Mouse (Mus musculus) ovary, postnatal 10 days (tissue): Measurements from ENCODE around the gene Cyp2j6.
"Not testable (repeated sequence)": the region's sequence is repeated elsewhere in the genome, so short reads cannot be mapped to it uniquely, and the experiment has no call there.

Source experiments
- DNase-seq: peaks from one replicate; pipeline ENCODE4 v3.0.0; 2022; ENCODE audit warnings: low spot score

Cyp2j6 gene

DNA sequence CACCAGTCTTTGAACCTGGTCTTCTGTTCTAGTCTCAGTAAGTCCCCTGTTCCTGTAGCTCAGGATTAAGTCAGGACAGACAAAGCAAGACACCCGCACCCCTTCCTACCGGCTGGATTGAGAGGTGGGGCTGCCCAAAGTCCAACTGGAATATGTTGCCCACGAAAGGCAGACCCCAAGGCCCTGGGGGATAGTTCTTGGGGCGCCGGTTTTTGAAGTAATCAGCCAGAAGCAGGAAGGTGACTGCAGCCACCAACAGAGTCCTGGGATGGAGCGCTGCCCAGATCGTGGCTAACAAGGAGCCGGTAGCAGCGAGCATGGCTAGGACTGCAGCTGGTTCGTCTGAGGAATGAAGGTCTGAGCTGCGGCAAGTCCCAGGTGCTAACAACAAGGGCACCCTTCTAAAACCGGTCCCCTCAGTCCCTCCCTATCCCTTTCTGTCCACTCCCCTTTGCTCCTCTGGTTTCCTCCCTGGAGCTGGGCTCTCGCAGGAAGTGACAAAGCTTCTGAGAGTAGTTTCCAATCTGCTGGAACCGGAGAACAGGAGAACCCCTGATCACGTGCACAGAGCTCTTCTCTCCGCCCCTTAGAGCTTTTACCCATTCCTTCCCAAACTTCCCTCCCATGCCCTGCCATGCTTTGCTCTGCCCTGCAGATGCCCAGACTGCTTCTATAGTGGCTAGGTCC is at the start of gene Cyp2j6:
Cyp2j6 (minus strand) TSS at position 529 of the 687 bp plus-strand sequence.
- peak; percentile 7 for DNase-seq

DNA sequence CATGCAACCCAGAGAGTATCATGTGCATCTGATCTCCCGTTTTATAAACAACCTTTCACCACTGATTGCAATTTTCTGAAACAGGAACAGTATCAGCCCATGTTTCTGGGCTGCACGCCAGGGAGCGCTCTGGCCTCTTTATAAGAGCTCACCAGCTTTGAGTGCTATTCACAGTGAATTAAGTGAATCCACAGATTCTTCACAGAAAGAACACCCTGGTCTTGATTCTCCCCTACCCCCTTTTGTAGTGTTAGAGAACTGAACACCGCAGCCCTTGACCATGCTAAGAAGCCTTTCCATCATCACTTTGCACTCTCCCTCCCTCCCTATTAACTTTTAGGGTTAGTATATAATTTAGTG is 38.3 kb upstream of the Cyp2j6 start:
- DNase-seq, result no peak

DNA sequence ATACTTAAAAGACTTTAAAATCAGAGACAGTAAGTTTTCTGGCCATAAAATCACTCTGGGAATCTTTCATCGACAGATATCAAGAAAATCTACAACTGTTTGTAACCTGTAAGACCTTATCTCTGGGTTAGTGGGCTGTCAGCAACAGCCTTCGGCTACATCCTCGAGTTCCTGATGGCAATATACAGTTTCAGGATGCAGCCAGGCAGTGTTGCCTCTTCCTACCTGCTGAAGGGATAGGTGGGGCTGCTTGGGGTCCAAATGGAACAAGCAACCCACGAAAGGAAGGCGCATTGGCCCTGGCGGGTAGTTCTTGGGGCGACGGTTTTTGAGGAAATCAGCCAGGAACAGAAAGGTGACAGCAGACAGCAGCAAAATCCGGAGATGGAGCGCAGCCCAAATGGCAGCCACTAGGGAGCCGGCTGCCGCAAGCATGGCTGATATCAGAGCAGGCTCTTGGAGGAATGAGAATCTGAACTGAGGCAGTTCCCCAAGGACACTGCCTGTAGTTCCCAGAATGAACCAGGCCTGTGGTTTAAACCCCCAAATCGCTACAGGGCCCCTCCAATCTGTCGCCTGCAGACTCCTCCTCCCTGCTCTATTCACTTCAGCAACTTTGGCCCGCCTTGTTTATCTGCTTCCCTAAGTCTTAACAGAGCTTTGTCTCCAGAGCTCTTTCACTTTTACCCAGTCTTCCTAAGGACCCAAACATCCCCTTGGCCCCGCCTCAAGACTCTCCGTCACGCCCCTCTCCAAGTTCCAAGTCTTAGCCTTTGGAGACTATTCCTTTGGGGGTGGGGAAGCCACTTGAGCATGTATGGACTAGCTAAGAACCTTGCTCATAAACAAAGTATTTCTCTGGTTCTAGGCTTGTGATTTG is 37.7 kb upstream of the Cyp2j6 start, which contains the start of gene Cyp2j9:
Cyp2j9 (minus strand) TSS at position 668 of the 880 bp plus-strand sequence.
- DNase-seq, result peak; percentile 44

DNA sequence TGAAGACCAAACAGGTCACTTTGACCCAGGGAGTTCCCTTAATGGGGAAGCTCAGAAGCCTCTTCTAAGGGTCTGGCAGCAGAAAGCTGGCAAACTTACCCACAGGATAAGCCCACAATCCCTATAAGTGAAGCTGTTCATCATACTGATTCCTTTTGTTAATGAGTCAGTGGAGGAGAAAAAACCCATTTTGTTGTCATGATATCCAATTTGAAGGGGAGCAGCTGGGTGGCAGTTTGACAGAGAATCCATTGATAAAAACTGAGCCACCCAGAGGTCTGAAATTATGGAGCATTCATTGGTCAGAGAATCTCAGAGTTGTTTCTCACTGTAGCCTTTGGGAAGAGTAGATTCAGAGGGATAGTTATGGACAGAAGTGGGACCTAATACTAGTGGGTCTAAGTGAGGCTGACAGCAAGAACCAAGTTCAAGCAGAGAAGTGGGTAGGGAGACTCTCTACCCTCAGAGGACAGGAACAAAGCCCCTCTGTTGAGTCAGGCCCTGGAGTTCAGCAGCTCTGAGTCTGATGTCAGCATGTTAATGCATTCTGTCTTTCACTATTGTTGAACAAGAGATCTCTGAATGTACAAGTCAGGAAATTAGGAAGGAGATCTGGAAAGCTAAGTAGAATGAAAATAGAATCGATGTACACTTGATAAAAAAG is 28.1 kb upstream of the Cyp2j6 start:
- DNase-seq, result no peak

DNA sequence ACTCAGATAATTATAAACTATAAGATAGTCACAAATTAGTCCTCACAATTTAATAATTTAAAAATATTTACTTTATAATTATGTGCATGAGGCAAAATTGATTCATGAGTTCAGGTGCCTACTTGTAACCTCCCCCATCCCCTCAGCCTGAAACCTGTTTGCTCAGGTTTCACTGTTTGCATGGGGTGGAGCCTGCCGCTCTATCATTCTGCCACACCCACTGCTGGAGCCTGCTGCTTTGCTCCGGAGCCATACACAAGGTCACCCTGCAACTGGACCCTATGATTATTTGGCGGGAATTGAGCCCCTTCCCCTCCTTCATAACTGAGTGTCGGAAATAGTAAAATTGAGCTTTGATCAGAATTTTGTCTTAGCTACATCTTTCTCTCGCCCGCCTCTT is 26.9 kb upstream of the Cyp2j6 start:
- DNase-seq, result not testable (repeated sequence)

DNA sequence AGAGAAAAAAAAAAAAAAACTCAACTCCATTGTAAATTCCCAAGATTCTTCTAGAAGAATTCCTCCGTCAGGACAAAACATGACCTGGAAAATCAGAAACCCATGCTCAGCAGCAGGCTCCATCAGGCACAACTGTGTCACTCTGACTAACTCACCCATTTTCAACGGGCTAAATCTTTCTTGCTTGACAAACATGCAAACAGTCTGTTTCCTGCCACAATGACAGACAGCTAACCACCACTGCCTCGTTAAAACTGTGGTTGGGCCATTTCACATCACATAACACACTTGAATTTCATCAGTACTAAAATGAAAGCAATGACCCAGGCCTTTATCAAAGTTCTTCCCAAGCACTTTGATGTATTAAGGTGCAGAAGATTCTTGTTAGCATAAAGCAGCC is 16.0 kb upstream of the Cyp2j6 start:
- no peak for DNase-seq

DNA sequence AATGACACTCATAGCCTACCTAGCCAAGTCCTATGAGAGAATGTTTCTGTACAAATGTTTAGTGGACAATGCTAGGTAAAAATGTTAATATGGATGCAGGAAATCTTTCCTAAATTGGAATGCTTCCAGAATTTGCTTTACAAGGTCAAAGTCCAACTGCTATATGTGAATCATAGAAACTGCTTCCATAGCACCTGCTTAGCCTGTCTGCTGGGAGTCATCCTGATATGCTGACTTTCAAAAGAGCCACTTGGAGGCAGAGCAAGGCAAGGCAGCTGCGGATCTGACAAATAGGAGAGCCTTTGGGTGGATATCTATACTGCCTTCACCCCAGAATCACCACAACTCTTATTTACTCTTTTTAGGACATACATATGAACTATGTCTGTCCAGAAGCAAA is 14.5 kb upstream of the Cyp2j6 start:
- no peak for DNase-seq

DNA sequence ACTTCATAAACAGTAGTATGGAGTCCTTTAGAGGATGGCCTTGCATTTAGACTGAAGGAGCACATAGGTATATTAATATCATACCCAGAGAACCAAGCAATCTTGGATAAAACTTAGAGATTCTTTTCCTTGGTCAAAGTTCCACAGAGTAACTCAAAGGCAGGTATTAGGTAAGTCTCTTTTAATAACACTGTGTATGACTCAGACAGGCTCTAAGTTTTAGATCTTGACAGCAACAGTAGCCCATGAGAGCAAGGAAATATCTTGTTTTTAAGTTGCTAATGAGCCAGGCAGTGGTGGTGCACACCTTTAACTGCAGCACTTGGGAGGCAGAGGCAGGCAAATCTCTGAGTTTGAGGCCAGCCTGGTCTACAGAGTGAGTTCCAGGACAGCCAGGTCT is 12.3 kb upstream of the Cyp2j6 start:
- DNase-seq, result no peak

DNA sequence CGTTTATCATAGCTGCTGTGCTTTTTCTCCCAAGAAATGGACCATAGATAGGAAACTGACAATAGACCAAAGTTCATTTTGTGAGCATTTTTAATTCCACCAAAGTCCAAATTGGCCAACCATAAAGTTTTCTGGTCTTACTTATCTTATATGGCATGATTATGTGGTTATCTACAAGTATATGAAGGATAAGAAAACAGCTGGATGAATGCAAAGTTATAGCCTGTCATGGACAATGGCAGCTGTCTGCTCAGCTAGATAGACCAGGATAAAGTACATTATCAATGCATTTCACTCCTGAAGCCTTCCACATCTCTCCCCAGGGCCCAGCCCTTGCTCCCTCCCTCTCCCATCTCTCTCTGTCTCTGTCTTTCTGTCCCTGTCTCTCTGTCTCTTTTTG is 7.0 kb upstream of the Cyp2j6 start:
- DNase-seq, result no peak

DNA sequence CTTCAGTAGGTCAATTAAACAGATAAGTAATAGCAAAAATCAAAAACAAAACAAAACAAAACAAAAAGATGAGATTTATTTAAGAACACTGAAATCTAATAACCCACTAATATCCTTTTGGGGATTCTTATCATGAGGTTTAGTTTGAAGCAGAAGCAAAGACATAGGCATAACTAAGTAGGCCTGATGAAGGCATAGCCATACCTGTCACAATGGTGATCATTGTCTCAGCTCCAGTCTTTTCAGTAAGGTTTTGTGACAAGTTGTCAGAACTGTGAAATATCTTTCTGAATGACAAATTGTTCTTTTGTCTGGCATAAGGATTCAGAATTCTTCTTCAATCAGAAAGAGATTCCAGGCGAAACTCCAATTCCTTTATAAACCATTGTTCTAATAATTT is 6.3 kb upstream of the Cyp2j6 start:
- DNase-seq, result no peak

DNA sequence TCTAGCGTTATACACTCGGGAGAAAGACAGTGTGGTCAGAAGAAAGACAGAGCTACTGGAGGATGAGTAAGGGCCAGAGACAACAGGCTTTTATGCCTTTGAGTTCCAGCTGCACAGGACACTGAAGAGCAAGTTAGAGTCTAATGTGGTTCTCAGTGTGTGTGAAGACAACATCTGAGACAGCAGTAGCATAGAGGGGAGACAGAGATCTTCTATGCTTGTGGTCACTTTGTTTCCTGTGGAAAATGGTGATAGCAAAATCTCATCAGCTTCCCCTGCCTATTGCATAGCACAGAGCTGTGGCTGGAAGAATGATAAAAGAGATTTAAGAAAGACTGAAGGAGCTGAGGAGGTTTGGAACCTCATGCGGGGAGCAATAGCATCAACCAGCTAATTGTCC is 1.8 kb downstream of the Cyp2j6 start:
- DNase-seq, result no peak

DNA sequence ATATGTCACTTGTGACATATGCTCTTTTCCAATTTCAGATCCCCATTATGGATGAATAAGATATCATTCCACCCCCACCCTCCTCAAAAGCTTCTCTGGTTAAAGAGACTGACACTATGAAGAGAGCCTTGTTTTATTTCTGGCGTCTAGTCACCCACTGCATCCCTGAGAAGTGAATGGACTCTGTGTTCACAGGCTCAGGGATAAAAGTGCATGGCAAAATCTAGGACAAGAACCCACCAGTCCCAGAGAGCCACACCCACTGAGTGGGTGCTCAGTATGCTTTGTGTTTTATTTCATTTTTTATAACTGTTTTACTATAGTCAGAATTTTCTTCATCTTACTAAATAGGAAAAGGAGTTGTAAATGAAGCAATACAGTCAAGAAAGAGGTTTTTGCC is 7.5 kb downstream of the Cyp2j6 start:
- DNase-seq, result no peak

DNA sequence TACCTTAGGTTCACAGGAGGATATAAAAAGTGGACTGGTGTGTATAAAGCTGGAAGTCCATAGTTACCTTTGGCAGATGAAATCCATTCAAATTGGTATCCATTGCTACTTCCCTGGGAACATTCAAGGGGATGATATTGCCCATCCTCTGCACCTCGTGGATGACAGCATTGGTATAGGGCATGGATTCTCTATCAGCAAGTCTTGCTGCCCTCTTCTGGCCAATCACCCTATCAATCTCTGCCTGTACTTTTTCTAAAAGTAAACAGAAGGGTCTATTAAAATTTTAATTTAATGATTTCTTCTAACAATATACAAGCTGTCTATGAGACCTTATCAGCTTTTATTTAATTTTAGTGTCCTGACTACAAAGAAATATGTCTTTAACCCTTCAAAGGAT is 27.7 kb downstream of the Cyp2j6 start:
- DNase-seq, result no peak

DNA sequence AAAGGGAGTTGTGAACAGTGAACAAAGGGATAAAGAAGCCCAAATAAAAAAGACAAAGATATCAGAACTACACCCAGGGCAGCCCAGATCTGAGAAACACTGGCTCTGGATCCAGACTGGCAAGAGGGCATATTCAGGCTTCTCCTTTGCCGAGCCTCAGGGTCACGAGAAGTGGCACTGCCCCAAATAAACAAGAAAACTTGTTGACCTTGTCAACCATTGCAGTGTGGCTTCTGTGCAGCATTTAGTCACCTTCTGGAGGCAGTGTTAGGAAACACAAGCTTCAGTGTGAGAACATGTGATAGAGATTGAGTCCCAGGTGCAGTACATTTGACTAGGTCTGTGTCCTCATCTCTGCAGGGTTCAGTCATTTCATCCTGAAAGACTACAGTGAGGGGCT is 31.2 kb downstream of the Cyp2j6 start:
- no peak for DNase-seq

DNA sequence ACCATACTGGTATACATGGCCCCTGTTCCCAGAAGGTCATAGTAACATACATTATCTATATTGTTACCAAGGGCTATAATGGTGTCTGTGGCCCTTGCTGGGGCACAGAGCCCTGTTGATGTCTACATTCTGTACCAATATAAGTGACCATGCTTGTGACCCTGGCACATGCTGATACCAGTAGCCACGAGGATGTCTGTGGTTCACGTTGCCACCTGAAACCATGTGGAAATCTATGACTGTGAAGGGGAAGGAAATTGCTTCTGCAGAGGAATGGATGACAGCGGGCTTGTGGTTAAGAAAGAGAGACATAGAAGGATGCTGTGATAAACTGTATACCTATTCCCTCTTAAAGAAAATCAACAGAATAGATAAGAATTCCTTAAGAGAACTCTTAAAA is 43.4 kb downstream of the Cyp2j6 start:
- no peak for DNase-seq

DNA sequence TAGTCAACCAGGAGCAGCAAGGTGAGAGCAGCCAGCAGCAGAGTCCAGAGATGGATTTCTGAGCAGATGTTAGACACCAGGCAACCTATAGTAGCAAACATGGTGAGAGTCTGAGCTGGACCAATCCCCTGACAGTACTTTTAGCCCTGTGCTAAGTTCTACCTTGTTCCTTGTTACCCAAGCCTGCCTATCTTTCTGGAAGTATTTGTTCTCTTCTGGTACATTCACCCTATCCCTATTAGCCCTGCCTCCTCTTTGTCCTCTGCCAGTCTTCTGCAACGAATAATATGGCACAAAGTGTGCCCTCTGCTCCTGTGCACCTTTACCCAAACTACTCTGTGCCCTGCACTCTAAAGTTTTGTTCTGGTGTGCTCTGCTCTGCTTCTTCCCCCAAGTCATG is 46.2 kb downstream of the Cyp2j6 start, which contains the start of gene Cyp2j8:
Cyp2j8 (minus strand) TSS at position 101 of the 400 bp plus-strand sequence.
- no peak for DNase-seq
